Mouse (Mus musculus): Measurements from ENCODE around the gene Slc30a9.

GRCm38 (mm10) chr5:67260531-67261371, 46.0 kb upstream of the Slc30a9 start, which contains the start of gene Tmem33:
- TF ChIP-seq POLR2A (IDR thresholded peaks at IDR 0.05; ENCODE audit: borderline replicate concordance, extremely low read depth, low read depth, low read length) (peak; percentile 44; the same call in 1 of the 2 replicates), CTCF (IDR thresholded peaks at IDR 0.05; ENCODE audit: insufficient read depth, low read length) (no peak)

Measured in lung, adult 2 months (tissue).